Mouse (Mus musculus) embryonic fibroblast, embryonic 13.5 days (primary cell): Measurements from ENCODE around the gene Eps15l1.

Source experiments
- CTCF ChIP-seq: IDR thresholded peaks from 2 replicates; pipeline ENCODE4 v1.5.1; 2011; ENCODE audit warnings: mild to moderate bottlenecking, control low read depth, low read length, moderate library complexity, borderline replicate concordance; ENCODE audit not compliant: insufficient read depth
- POLR2A ChIP-seq: IDR thresholded peaks from 2 replicates; pipeline ENCODE4 v1.6.1; 2011; ENCODE audit warnings: low read depth, mild to moderate bottlenecking, control low read depth, low read length, moderate library complexity

DNA sequence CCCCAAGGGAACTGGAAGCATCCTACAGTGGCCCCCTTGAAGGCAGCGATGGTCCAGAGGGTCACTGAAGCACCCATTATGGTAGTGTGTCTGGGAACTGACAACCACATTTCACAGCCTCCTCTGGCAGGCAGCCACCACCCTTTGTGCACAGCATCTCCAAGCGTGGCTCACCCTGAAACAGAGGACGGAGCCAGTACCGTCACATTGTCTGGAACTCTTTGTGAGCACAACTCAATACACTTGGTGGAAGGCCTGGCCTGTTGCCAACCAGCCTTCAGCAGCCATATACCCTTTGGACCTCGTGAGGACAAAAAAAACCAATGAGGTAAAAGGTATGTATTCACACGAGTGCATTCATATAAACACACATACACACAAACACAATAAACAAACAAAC is 113.0 kb downstream of the Eps15l1 start:
- TF ChIP-seq CTCF, result no peak
- no peak for TF ChIP-seq POLR2A
